Mouse (Mus musculus): Measurements from ENCODE around the gene Mup20. TPM values are rescaled to one million over a fixed set of nuclear protein-coding genes. Genes with fewer than 3 reads are reported as not detected.
"Not testable (repeated sequence)": the region's sequence is repeated elsewhere in the genome, so short reads cannot be mapped to it uniquely, and the experiment has no call there.

Gene Mup20
- polyA plus RNA-seq, 1 experiment from 2014 or later = not detected

DNA sequence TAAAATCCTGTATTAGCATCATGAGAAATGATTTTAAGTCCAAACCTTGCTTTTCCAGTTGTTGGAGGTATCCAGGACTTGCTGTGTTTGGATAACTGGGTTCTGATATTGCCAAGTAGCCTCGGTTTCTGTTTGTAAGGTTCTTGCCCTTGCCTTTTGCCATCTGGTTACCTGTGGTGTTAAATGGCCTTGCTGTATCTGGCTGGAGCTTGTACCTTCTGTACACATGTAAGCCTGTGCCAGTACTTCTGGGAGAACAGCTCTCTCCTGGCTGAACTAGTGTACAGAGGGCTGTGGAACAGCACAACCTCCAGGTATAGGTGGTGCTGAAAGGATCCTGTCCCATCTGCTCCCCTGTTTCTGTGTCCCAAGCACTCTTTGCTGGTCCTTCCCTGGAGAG, 27.7 kb downstream of the Mup20 start:
- no peaks in the 10 kb centered on the region for H3K36me3 ChIP-seq (ENCODE audit: control insufficient read depth, insufficient read depth, low read length)
- H3K4me1 ChIP-seq (replicated peaks; ENCODE audit: control insufficient read depth, insufficient read depth) = no peaks in the 10 kb centered on the region
- H3K9me3 ChIP-seq (ENCODE audit: control insufficient read depth, low read length) = no peaks in the 10 kb centered on the region
- no peak overlapping the region for H3K27ac ChIP-seq (replicated peaks)
- H3K9ac ChIP-seq (ENCODE audit: low read length) = no peak overlapping the region
- no peak overlapping the region for H3K4me3 ChIP-seq (ENCODE audit: low read depth, low read length)
- no peak for DNase-seq (ENCODE audit: low spot score)
- H3K27me3 ChIP-seq (ENCODE audit: control insufficient read depth, insufficient read depth, low read length) = no peaks in the 10 kb centered on the region
- no peak overlapping the region for H3K4me2 ChIP-seq (replicated peaks; ENCODE audit: low read depth)
- no peak for TF ChIP-seq CTCF (IDR thresholded peaks at IDR 0.05; ENCODE audit: low read depth)
- TF ChIP-seq EP300 (optimal IDR thresholded peaks at IDR 0.05) = no peak
- 73% methylated on average over 1 of the region's 1 CpGs for WGBS
- ATAC-seq (ENCODE audit: low FRiP score, low TSS enrichment) = no peak

DNA sequence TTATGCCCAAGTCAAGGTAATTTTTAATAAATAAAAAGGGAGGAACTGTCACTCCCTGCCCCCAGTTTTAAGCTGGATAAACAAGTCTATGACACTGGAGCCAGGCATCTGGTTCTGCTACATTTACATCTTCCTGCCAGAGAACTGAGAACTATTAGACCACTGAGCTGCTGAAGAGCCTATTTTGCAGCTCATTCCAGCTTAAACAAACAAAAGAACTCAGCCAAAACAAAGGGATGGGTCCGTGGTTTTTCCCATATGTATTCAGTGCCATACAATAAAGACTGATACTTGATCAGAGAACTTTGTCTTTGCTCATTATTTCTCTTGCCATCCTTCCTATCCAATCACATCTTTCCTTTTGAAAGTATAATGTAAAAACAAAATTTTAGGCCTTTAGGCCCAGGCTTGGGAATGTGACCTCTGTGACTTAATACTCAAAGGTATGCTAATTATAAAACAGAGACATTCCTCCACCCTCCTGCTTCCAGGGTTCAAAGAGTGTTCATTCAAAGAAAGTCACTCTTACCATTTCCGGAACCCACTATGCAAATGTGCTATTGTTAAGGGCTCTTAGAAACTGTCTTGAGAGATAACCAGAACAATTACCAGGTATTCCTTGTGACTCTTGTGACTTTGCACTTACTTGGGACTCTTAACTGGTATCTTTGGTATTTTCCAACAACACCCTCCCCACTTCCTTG, 29.6 kb downstream of the Mup20 start:
- Histone ChIP-seq H3K4me3 (ENCODE audit: low read depth, low read length) (no peak overlapping the region), H3K9me3 (ENCODE audit: control insufficient read depth, low read length) (no peaks in the 10 kb centered on the region), H3K4me1 (replicated peaks; ENCODE audit: control insufficient read depth, insufficient read depth) (no peaks in the 10 kb centered on the region), H3K27me3 (ENCODE audit: control insufficient read depth, insufficient read depth, low read length) (no peaks in the 10 kb centered on the region), H3K27ac (replicated peaks) (no peak overlapping the region), H3K4me2 (replicated peaks; ENCODE audit: low read depth) (no peak overlapping the region), H3K36me3 (ENCODE audit: control insufficient read depth, insufficient read depth, low read length) (no peaks in the 10 kb centered on the region), H3K9ac (ENCODE audit: low read length) (no peak overlapping the region)
- TF ChIP-seq EP300 (optimal IDR thresholded peaks at IDR 0.05) (no peak), CTCF (IDR thresholded peaks at IDR 0.05; ENCODE audit: low read depth) (no peak)
- DNase-seq (ENCODE audit: low spot score) = no peak
- WGBS = 53% methylated on average over 2 of the region's 2 CpGs
- ATAC-seq (ENCODE audit: low FRiP score, low TSS enrichment) = no peak

DNA sequence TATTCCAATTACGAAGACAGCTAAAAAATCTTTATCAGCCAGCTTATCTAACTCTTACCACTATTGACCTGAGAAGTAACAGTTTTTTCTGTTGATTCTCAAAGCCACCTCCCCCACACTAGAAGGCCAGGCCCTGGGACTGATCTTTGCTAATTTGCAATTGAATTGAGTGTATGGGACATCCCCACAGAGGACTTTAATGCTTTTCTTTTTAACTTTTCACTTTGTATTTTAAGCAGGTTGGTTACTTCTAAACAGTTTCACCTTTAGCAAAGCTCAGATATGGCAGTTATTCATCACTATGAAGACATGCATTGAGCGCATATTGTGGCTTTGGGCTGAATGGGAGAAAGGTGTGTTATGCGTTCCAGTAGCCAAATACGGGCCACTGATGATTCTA, 30.3 kb downstream of the Mup20 start:
- TF ChIP-seq CTCF (IDR thresholded peaks at IDR 0.05; ENCODE audit: low read depth) = no peak
- TF ChIP-seq EP300 (optimal IDR thresholded peaks at IDR 0.05) = no peak
- H3K4me1 ChIP-seq (replicated peaks; ENCODE audit: control insufficient read depth, insufficient read depth) = no peaks in the 10 kb centered on the region
- no peak overlapping the region for H3K4me3 ChIP-seq (ENCODE audit: low read depth, low read length)
- no peaks in the 10 kb centered on the region for H3K9me3 ChIP-seq (ENCODE audit: control insufficient read depth, low read length)
- H3K27ac ChIP-seq (replicated peaks) = no peak overlapping the region
- no peak overlapping the region for H3K4me2 ChIP-seq (replicated peaks; ENCODE audit: low read depth)
- H3K9ac ChIP-seq (ENCODE audit: low read length) = no peak overlapping the region
- DNase-seq (ENCODE audit: low spot score) (no peak), ATAC-seq (ENCODE audit: low FRiP score, low TSS enrichment) (no peak)
- H3K36me3 ChIP-seq (ENCODE audit: control insufficient read depth, insufficient read depth, low read length) = no peaks in the 10 kb centered on the region
- no peaks in the 10 kb centered on the region for H3K27me3 ChIP-seq (ENCODE audit: control insufficient read depth, insufficient read depth, low read length)
- 89% methylated on average over 4 of the region's 4 CpGs for WGBS

DNA sequence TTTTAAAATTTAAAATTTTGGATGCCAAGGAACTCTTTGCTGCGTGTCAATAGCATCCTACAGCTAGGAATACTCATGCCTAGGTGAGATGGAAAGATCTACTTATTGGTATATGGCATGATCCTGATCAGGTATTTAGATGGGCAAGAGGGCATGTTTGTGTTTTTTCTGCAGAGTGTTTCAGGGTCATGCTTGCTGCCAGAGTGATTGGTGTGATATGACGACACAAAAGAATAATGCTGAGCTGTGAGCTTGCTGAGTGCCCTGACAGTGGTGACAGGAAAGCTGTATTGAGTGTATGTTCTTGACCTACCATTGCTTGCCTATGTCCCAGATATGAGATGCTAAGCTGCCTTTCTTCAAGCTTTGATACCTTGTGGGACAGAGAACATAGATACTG, 30.8 kb downstream of the Mup20 start:
- H3K27ac ChIP-seq (replicated peaks) = no peak overlapping the region
- no peaks in the 10 kb centered on the region for H3K9me3 ChIP-seq (ENCODE audit: control insufficient read depth, low read length)
- no peak overlapping the region for H3K4me2 ChIP-seq (replicated peaks; ENCODE audit: low read depth)
- H3K36me3 ChIP-seq (ENCODE audit: control insufficient read depth, insufficient read depth, low read length) = no peaks in the 10 kb centered on the region
- H3K4me1 ChIP-seq (replicated peaks; ENCODE audit: control insufficient read depth, insufficient read depth) = no peaks in the 10 kb centered on the region
- H3K9ac ChIP-seq (ENCODE audit: low read length) = no peak overlapping the region
- no peak for DNase-seq (ENCODE audit: low spot score)
- H3K4me3 ChIP-seq (ENCODE audit: low read depth, low read length) = no peak overlapping the region
- WGBS = 71% methylated on average over 2 of the region's 2 CpGs
- H3K27me3 ChIP-seq (ENCODE audit: control insufficient read depth, insufficient read depth, low read length) = no peaks in the 10 kb centered on the region
- no peak for TF ChIP-seq EP300 (optimal IDR thresholded peaks at IDR 0.05)
- TF ChIP-seq CTCF (IDR thresholded peaks at IDR 0.05; ENCODE audit: low read depth) = no peak
- no peak for ATAC-seq (ENCODE audit: low FRiP score, low TSS enrichment)

DNA sequence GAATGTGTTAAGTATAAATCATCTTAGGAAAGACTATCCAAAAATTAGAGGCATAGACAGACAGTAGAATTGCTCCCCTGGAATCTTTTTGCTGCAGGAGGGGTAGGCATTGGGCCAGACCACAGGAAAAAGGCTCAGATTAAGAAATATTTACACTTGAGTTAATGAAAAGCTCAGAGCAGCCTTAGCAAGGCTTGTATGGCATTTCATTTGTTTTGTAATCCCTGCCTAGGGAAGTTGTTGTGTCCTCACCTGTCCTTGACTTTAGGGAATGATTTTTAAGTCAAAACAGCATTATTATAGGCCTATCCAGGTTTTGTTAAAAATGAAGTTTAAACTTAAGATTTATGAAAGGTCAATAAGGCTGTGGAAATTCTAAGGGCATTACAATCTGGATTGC, 33.4 kb downstream of the Mup20 start:
- H3K27me3 ChIP-seq (ENCODE audit: control insufficient read depth, insufficient read depth, low read length); H3K36me3 ChIP-seq (ENCODE audit: control insufficient read depth, insufficient read depth, low read length); H3K9ac ChIP-seq (ENCODE audit: low read length); H3K4me3 ChIP-seq (ENCODE audit: low read depth, low read length); H3K4me2 ChIP-seq (replicated peaks; ENCODE audit: low read depth); H3K4me1 ChIP-seq (replicated peaks; ENCODE audit: control insufficient read depth, insufficient read depth); H3K9me3 ChIP-seq (ENCODE audit: control insufficient read depth, low read length); ATAC-seq (ENCODE audit: low FRiP score, low TSS enrichment); H3K27ac ChIP-seq (replicated peaks); DNase-seq (ENCODE audit: low spot score): not testable (repeated sequence)

Other genes with a start within 250 kb of the Mup20 start
- gene Mup5, start 218.9 kb downstream of the Mup20 start, polyA plus RNA-seq (2015; fragmentation: Nextera tagmentation; extraction: Ambion mirVana) = not detected in 2 replicates
- gene Mup3, start 33.2 kb upstream of the Mup20 start, polyA plus RNA-seq (2015; fragmentation: Nextera tagmentation; extraction: Ambion mirVana) = not detected in 2 replicates
- gene Mup21, start 96.7 kb upstream of the Mup20 start, polyA plus RNA-seq (2015; fragmentation: Nextera tagmentation; extraction: Ambion mirVana) = not detected in 2 replicates
- gene Zfp37, start 176.9 kb upstream of the Mup20 start, polyA plus RNA-seq (2015; fragmentation: Nextera tagmentation; extraction: Ambion mirVana) = 2.9 and 3.2 TPM in 2 replicates
- gene Slc31a2, start 208.4 kb upstream of the Mup20 start, polyA plus RNA-seq (2015; fragmentation: Nextera tagmentation; extraction: Ambion mirVana) = 32.6 and 35.7 TPM in 2 replicates

Data from stomach, postnatal 0 days (tissue).